Mouse (Mus musculus) stomach, postnatal 0 days (tissue): ENCODE results near the gene Abtb2. TPM values are rescaled to one million over a fixed set of nuclear protein-coding genes. Genes with fewer than 3 reads are reported as not detected.

Experiments used
- ATAC-seq: fragments of 200-750 bp; cut with Nextera tagmentation; 2 replicates; pipeline ENCODE4 v1.8.0; 2017; ENCODE audit not compliant: low FRiP score, low TSS enrichment
- DNase-seq: peaks from one replicate; pipeline ENCODE4 v3.0.0-alpha.2; 2016; ENCODE audit warnings: low spot score
- H3K27ac ChIP-seq: fragments of 300-500 bp; sonication (generic); replicated peaks from 2 replicates; pipeline ENCODE4 v1.5.1; 2014; ENCODE audit warnings: mild to moderate bottlenecking, control low read depth
- H3K27me3 ChIP-seq: fragments of 300-500 bp; sonication (generic); 2 replicates; pipeline ENCODE4 v1.6.1; 2014; ENCODE audit warnings: low read length; ENCODE audit not compliant: control insufficient read depth, insufficient read depth
- H3K36me3 ChIP-seq: fragments of 300-500 bp; sonication (generic); 2 replicates; pipeline ENCODE4 v1.6.1; 2014; ENCODE audit warnings: low read length, mixed read lengths; ENCODE audit not compliant: control insufficient read depth, insufficient read depth
- H3K4me1 ChIP-seq: fragments of 300-500 bp; sonication (generic); replicated peaks from 2 replicates; pipeline ENCODE4 v1.6.1; 2014; ENCODE audit warnings: antibody characterized with exemption; ENCODE audit not compliant: control insufficient read depth, insufficient read depth
- H3K4me2 ChIP-seq: fragments of 300-500 bp; sonication (generic); replicated peaks from 2 replicates; pipeline ENCODE4 v1.6.1; 2014; ENCODE audit warnings: low read depth, mild to moderate bottlenecking, control low read depth, moderate library complexity
- H3K4me3 ChIP-seq: fragments of 300-500 bp; sonication (generic); 2 replicates; pipeline ENCODE4 v1.5.1; 2014; ENCODE audit warnings: low read depth, low read length, control low read depth
- H3K9ac ChIP-seq: fragments of 300-500 bp; sonication (generic); 2 replicates; pipeline ENCODE4 v1.6.1; 2014; ENCODE audit warnings: mild to moderate bottlenecking, low read length, control low read depth, mixed read lengths
- H3K9me3 ChIP-seq: fragments of 300-500 bp; sonication (generic); 2 replicates; pipeline ENCODE4 v1.6.1; 2016; ENCODE audit warnings: low read length; ENCODE audit not compliant: control insufficient read depth
- CTCF ChIP-seq: IDR thresholded peaks from 2 replicates; pipeline ENCODE4 v1.5.1; 2016; ENCODE audit warnings: antibody characterized with exemption, low read depth, mild to moderate bottlenecking, moderate library complexity
- EP300 ChIP-seq: optimal IDR thresholded peaks from 2 replicates; pipeline ENCODE3; 2016; ENCODE audit warnings: antibody characterized with exemption
- WGBS: fragments of 180-500 bp; shearing (Covaris S2); extraction: QIAGEN DNeasy Blood & Tissue Kit; methylation state at CpG from one replicate; pipeline ENCODE4 v1.1.7; 2014; 5-methylcytosine and 5-hydroxymethylcytosine counted together
- polyA plus RNA-seq: library from polyadenylated mRNA; unstranded; fragments of >200 nt; fragmentation: Nextera tagmentation; extraction: Ambion mirVana; gene quantifications from 2 replicates; pipeline ENCODE4 v1.2.1, GENCODE M21; 2015

Abtb2 gene
- polyA plus RNA-seq, 1 experiment from 2014 or later, result 4.0 TPM

GRCm38 (mm10) chr2:103610831-103611535 lies 44.9 kb downstream of the Abtb2 start:
- Histone ChIP-seq H3K4me1 (0 out of 2 replicates have a peak, but pooled peaks cover 2% of the 10 kb centered on the region), H3K36me3 (no peaks in the 10 kb centered on the region), H3K9ac (no peak overlapping the region), H3K4me2 (no peak overlapping the region), H3K9me3 (no peaks in the 10 kb centered on the region), H3K27ac (no peak overlapping the region), H3K4me3 (no peak overlapping the region), H3K27me3 (no peaks in the 10 kb centered on the region)
- ATAC-seq, result no peak
- WGBS, result 81% methylated on average over 8 of the region's 8 CpGs
- DNase-seq, result no peak
- no peak for TF ChIP-seq EP300

GRCm38 (mm10) chr2:103613865-103614264 lies 47.8 kb downstream of the Abtb2 start:
- TF ChIP-seq CTCF (no peak), EP300 (no peak)
- H3K27ac ChIP-seq, result no peak overlapping the region
- no peak for DNase-seq
- H3K36me3 ChIP-seq, result no peaks in the 10 kb centered on the region
- no peaks in the 10 kb centered on the region for H3K9me3 ChIP-seq
- no peak overlapping the region for H3K4me2 ChIP-seq
- no peak for ATAC-seq
- WGBS, result 60% methylated on average over 3 of the region's 3 CpGs
- no peak overlapping the region for H3K4me3 ChIP-seq
- H3K27me3 ChIP-seq, result no peaks in the 10 kb centered on the region
- H3K9ac ChIP-seq, result no peak overlapping the region
- H3K4me1 ChIP-seq, result 0 out of 2 replicates have a peak, but pooled peaks cover 2% of the 10 kb centered on the region

GRCm38 (mm10) chr2:103615028-103615427 lies 48.9 kb downstream of the Abtb2 start:
- no peak for ATAC-seq
- TF ChIP-seq CTCF, result no peak
- no peak for TF ChIP-seq EP300
- H3K27me3 ChIP-seq, result no peaks in the 10 kb centered on the region
- no peaks in the 10 kb centered on the region for H3K9me3 ChIP-seq
- WGBS, result 82% methylated on average over 5 of the region's 5 CpGs
- no peak overlapping the region for H3K4me3 ChIP-seq
- no peak overlapping the region for H3K4me2 ChIP-seq
- H3K27ac ChIP-seq, result no peak overlapping the region
- no peak overlapping the region for H3K9ac ChIP-seq
- no peak for DNase-seq
- no peaks in the 10 kb centered on the region for H3K36me3 ChIP-seq
- H3K4me1 ChIP-seq, result no peaks in the 10 kb centered on the region

- H3K9me3 ChIP-seq, result no peaks in the 10 kb centered on the region
- H3K27me3 ChIP-seq, result no peaks in the 10 kb centered on the region
- no peak overlapping the region for H3K4me2 ChIP-seq
- no peak for ATAC-seq
- DNase-seq, result no peak
- TF ChIP-seq CTCF (no peak), EP300 (no peak)
- no peaks in the 10 kb centered on the region for H3K4me1 ChIP-seq
- no peak overlapping the region for H3K4me3 ChIP-seq
- H3K36me3 ChIP-seq, result no peaks in the 10 kb centered on the region
- no peak overlapping the region for H3K9ac ChIP-seq
- no peak overlapping the region for H3K27ac ChIP-seq
These were observed 52.3 kb downstream of the Abtb2 start for GRCm38 (mm10) chr2:103618407-103618806.

GRCm38 (mm10) chr2:103622950-103623349 lies 56.8 kb downstream of the Abtb2 start:
- H3K4me2 ChIP-seq, result no peak overlapping the region
- H3K4me3 ChIP-seq, result no peak overlapping the region
- 51% methylated on average over 4 of the region's 4 CpGs for WGBS
- no peak overlapping the region for H3K27ac ChIP-seq
- H3K9me3 ChIP-seq, result no peaks in the 10 kb centered on the region
- ATAC-seq (no peak), DNase-seq (no peak)
- H3K4me1 ChIP-seq, result no peaks in the 10 kb centered on the region
- no peaks in the 10 kb centered on the region for H3K36me3 ChIP-seq
- H3K27me3 ChIP-seq, result no peaks in the 10 kb centered on the region
- no peak overlapping the region for H3K9ac ChIP-seq
- TF ChIP-seq EP300, result no peak
- no peak for TF ChIP-seq CTCF

- no peaks in the 10 kb centered on the region for H3K36me3 ChIP-seq
- H3K9me3 ChIP-seq, result no peaks in the 10 kb centered on the region
- no peak overlapping the region for H3K4me3 ChIP-seq
- whole genome bisulfite sequencing, result 39% methylated on average over 7 of the region's 7 CpGs
- H3K9ac ChIP-seq, result no peak overlapping the region
- no peaks in the 10 kb centered on the region for H3K27me3 ChIP-seq
- no peak for DNase-seq
- no peak overlapping the region for H3K4me2 ChIP-seq
- no peak for ATAC-seq
- TF ChIP-seq EP300 (no peak), CTCF (no peak)
- H3K4me1 ChIP-seq, result 0 out of 2 replicates have a peak, but pooled peaks cover 3% of the 10 kb centered on the region
- no peak overlapping the region for H3K27ac ChIP-seq
These were observed 59.3 kb downstream of the Abtb2 start for GRCm38 (mm10) chr2:103625349-103625932.
